Mouse (Mus musculus) gastrocnemius, postnatal 36 days (tissue): Measurements from ENCODE around the gene Dbndd2. TPM values are rescaled to one million over a fixed set of nuclear protein-coding genes. Genes with fewer than 3 reads are reported as not detected.

Experiments
- DNase-seq, 2 experiments: peaks; one replicate each; pipeline ENCODE4 v3.0.0; 2022
- intact Hi-C: fragments of 180-260 bp; cut with DNase I; formaldehyde crosslinking; loops from one replicate; pipeline ENCODE4 v1.15.1; 2025
- long read RNA-seq, 2 experiments: library from polyadenylated mRNA; stranded (forward); transcript quantifications; one replicate each; pipeline ENCODE4 v2.0.0; 2021
- total RNA-seq, 2 experiments: library from RNA; stranded (reverse); gene quantifications; 2 replicates each; pipeline ENCODE4 v1.2.3; 2021

The Dbndd2 gene
- 10 to 100 TPM; 24.6 to 25.8 TPM for total RNA-seq
- long read RNA-seq, experiment 1, transcript Dbndd2-202 (4 exons, 1,658 nt), result major isoform, 28 of 38 reads
- long read RNA-seq, experiment 1, transcript Dbndd2-203 (4 exons, 3,597 nt), result minor isoform, 5 of 38 reads
- long read RNA-seq, experiment 1, partial matches to known transcripts, result 0 of 38 reads
- long read RNA-seq, experiment 1, other reads (novel, unspliced or antisense), result 4 of 38 reads
- long read RNA-seq, experiment 2, transcript Dbndd2-202 (4 exons, 1,658 nt), result major isoform, 26 of 35 reads
- long read RNA-seq, experiment 2, partial matches to known transcripts, result 0 of 35 reads
- long read RNA-seq, experiment 2, other reads (novel, unspliced or antisense), result 6 of 35 reads

- intact Hi-C loops, result no loop called here
- DNase-seq, result peak; percentile 39 to 46
These were observed at the start of gene Dbndd2 for GRCm38 (mm10) chr2:164485681-164486257. Gene Dbndd2 (plus strand): TSS chr2:164486106.

GRCm38 (mm10) chr2:164436215-164436913 lies 49.5 kb upstream of the Dbndd2 start:
- DNase-seq, result no peak
- intact Hi-C loops, result no loop called here

- intact Hi-C loops, result no loop called here
- peak in 1 of 2 experiments; percentile 44 for DNase-seq
These were observed 48.9 kb upstream of the Dbndd2 start for GRCm38 (mm10) chr2:164436961-164437360.

- intact Hi-C loops, result no loop called here
- DNase-seq, result no peak
These were observed 48.2 kb upstream of the Dbndd2 start for GRCm38 (mm10) chr2:164437710-164438109.

- intact Hi-C loops, result no loop called here
These were observed 47.6 kb upstream of the Dbndd2 start for GRCm38 (mm10) chr2:164438257-164438656.

GRCm38 (mm10) chr2:164439001-164439421 lies 46.9 kb upstream of the Dbndd2 start:
- intact Hi-C loops, result no loop called here
- no peak for DNase-seq

More at GRCm38 (mm10) chr2:164438257-164438656, 47.6 kb upstream of the Dbndd2 start:
- DNase-seq, result no peak

GRCm38 (mm10) chr2:164440314-164440713 lies 45.6 kb upstream of the Dbndd2 start:
- DNase-seq, result no peak
- intact Hi-C loops, result no loop called here

GRCm38 (mm10) chr2:164441155-164441554 lies 44.8 kb upstream of the Dbndd2 start:
- intact Hi-C loops, result no loop called here
- DNase-seq, result peak in 1 of 2 experiments; percentile 25

- intact Hi-C loops, result no loop called here
- no peak for DNase-seq
These were observed 44.2 kb upstream of the Dbndd2 start for GRCm38 (mm10) chr2:164441731-164442130.

- intact Hi-C loops, result no loop called here
- peak; percentile 43 to 62 for DNase-seq
These were observed 43.4 kb upstream of the Dbndd2 start for GRCm38 (mm10) chr2:164442315-164443050.

- DNase-seq, result peak; percentile 76 to 82
- intact Hi-C loops, result no loop called here
These were observed 42.9 kb upstream of the Dbndd2 start for GRCm38 (mm10) chr2:164443051-164443437.

GRCm38 (mm10) chr2:164443460-164444000 lies 42.4 kb upstream of the Dbndd2 start, which contains the start of gene Sdc4:
Gene Sdc4 (minus strand): TSS chr2:164443887.
- intact Hi-C loops, result no loop called here

GRCm38 (mm10) chr2:164444701-164445100 lies 41.2 kb upstream of the Dbndd2 start:
- DNase-seq, result no peak
- intact Hi-C loops, result no loop called here

More at GRCm38 (mm10) chr2:164443460-164444000, 42.4 kb upstream of the Dbndd2 start, which contains the start of gene Sdc4:
- DNase-seq, result no peak

GRCm38 (mm10) chr2:164445399-164446085 lies 40.4 kb upstream of the Dbndd2 start:
- no peak for DNase-seq
- intact Hi-C loops, result no loop called here

- intact Hi-C loops, result no loop called here
These were observed 39.8 kb upstream of the Dbndd2 start for GRCm38 (mm10) chr2:164446086-164446469.

GRCm38 (mm10) chr2:164448140-164448539 lies 37.8 kb upstream of the Dbndd2 start:
- intact Hi-C loops, result no loop called here
- no peak for DNase-seq

More at GRCm38 (mm10) chr2:164446086-164446469, 39.8 kb upstream of the Dbndd2 start:
- no peak for DNase-seq

- no peak for DNase-seq
- intact Hi-C loops, result no loop called here
These were observed 37.0 kb upstream of the Dbndd2 start for GRCm38 (mm10) chr2:164448921-164449320.

GRCm38 (mm10) chr2:164449341-164450042 lies 36.4 kb upstream of the Dbndd2 start:
- intact Hi-C loops, result no loop called here
- no peak for DNase-seq
